Mouse (Mus musculus): ENCODE results near the gene Slc25a13. TPM values are rescaled to one million over a fixed set of nuclear protein-coding genes. Genes with fewer than 3 reads are reported as not detected.
"Not testable (repeated sequence)": the region's sequence is repeated elsewhere in the genome, so short reads cannot be mapped to it uniquely, and the experiment has no call there.

Slc25a13 gene
- polyA plus RNA-seq, 1 experiment from 2014 or later = 32.9 TPM

DNA sequence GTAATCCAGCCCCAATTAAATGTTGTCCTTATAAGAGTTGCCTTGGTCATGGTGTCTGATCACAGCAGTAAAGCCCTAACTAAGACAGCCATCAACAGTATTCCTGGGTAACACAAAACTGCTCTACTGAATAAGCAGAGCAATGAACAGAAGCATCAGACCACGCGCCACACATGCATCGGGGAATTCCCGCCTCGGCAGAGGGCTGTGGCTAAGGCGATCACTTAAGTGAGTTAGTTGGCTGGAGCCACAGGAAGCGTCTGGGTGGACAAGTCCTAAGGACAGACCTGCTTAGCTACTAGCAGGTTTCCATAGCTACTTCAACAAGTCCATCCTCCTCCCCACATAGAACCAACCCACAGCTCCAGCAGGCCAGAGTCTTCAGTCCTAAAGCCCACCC is 6.3 kb downstream of the Slc25a13 start:
- H3K4me3 ChIP-seq (ENCODE audit: low read depth, low read length) = no peak overlapping the region
- DNase-seq (ENCODE audit: low spot score) = no peak
- no peak overlapping the region for H3K4me2 ChIP-seq (ENCODE audit: low read depth)
- no peak overlapping the region for H3K27ac ChIP-seq (ENCODE audit: low read depth, low read length)
- no peaks in the 10 kb centered on the region for H3K4me1 ChIP-seq (ENCODE audit: control insufficient read depth, insufficient read depth, low read length)
- H3K27me3 ChIP-seq (ENCODE audit: control insufficient read depth, insufficient read depth, low read length) = no peaks in the 10 kb centered on the region
- no peak overlapping the region for H3K9ac ChIP-seq (ENCODE audit: low read length)
- WGBS = 97% methylated on average over 7 of the region's 7 CpGs
- H3K9me3 ChIP-seq (ENCODE audit: control insufficient read depth, low read length) = no peaks in the 10 kb centered on the region
- ATAC-seq (ENCODE audit: insufficient read depth, low FRiP score, low TSS enrichment) = no peak
- no peaks in the 10 kb centered on the region for H3K36me3 ChIP-seq (ENCODE audit: control insufficient read depth, insufficient read depth, low read length)

GRCm38 (mm10) chr6:6208351-6209059 is 8.5 kb downstream of the Slc25a13 start:
- H3K4me3 ChIP-seq (ENCODE audit: low read depth, low read length) = no peak overlapping the region
- H3K4me1 ChIP-seq (ENCODE audit: control insufficient read depth, insufficient read depth, low read length) = no peaks in the 10 kb centered on the region
- H3K27me3 ChIP-seq (ENCODE audit: control insufficient read depth, insufficient read depth, low read length) = no peaks in the 10 kb centered on the region
- no peak overlapping the region for H3K4me2 ChIP-seq (ENCODE audit: low read depth)
- H3K9me3 ChIP-seq (ENCODE audit: control insufficient read depth, low read length) = no peaks in the 10 kb centered on the region
- 71% methylated on average over 4 of the region's 4 CpGs for WGBS
- H3K27ac ChIP-seq (ENCODE audit: low read depth, low read length) = no peak overlapping the region
- no peak for ATAC-seq (ENCODE audit: insufficient read depth, low FRiP score, low TSS enrichment)
- no peaks in the 10 kb centered on the region for H3K36me3 ChIP-seq (ENCODE audit: control insufficient read depth, insufficient read depth, low read length)
- no peak overlapping the region for H3K9ac ChIP-seq (ENCODE audit: low read length)
- no peak for DNase-seq (ENCODE audit: low spot score)

DNA sequence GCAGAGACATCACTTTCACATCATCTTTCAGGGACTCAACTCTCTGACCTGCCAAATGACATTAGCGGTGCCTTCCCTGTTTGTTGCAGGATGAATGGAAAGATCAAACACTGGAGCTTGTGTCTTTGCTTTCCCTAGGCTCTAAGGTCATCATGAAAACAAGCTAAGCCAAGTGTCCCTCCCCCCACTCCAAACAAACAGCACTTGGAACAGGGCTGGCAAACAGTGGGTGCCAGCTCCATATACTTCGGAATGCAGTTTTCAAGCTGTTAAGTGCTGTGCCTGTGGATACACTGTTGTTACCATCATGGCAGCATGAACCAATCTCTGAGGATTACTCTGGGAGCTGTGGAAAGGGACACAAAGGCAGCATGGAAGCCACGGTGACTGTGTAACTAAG is 9.1 kb downstream of the Slc25a13 start:
- Histone ChIP-seq H3K4me2 (ENCODE audit: low read depth) (no peak overlapping the region), H3K9me3 (ENCODE audit: control insufficient read depth, low read length) (no peaks in the 10 kb centered on the region), H3K36me3 (ENCODE audit: control insufficient read depth, insufficient read depth, low read length) (no peaks in the 10 kb centered on the region), H3K27ac (ENCODE audit: low read depth, low read length) (no peak overlapping the region), H3K9ac (ENCODE audit: low read length) (no peak overlapping the region), H3K4me1 (ENCODE audit: control insufficient read depth, insufficient read depth, low read length) (no peaks in the 10 kb centered on the region), H3K4me3 (ENCODE audit: low read depth, low read length) (no peak overlapping the region), H3K27me3 (ENCODE audit: control insufficient read depth, insufficient read depth, low read length) (no peaks in the 10 kb centered on the region)
- no peak for DNase-seq (ENCODE audit: low spot score)
- no peak for ATAC-seq (ENCODE audit: insufficient read depth, low FRiP score, low TSS enrichment)
- WGBS = 66% methylated on average over 3 of the region's 3 CpGs

GRCm38 (mm10) chr6:6207395-6207794 is 9.6 kb downstream of the Slc25a13 start:
- H3K9ac ChIP-seq (ENCODE audit: low read length) = no peak overlapping the region
- H3K36me3 ChIP-seq (ENCODE audit: control insufficient read depth, insufficient read depth, low read length) = no peaks in the 10 kb centered on the region

GRCm38 (mm10) chr6:6205599-6206165 is 11.3 kb downstream of the Slc25a13 start:
- WGBS = 91% methylated on average over 3 of the region's 3 CpGs
- H3K4me2 ChIP-seq (ENCODE audit: low read depth) = no peak overlapping the region
- H3K4me1 ChIP-seq (ENCODE audit: control insufficient read depth, insufficient read depth, low read length) = no peaks in the 10 kb centered on the region
- no peak for ATAC-seq (ENCODE audit: insufficient read depth, low FRiP score, low TSS enrichment)
- H3K4me3 ChIP-seq (ENCODE audit: low read depth, low read length) = no peak overlapping the region
- H3K27me3 ChIP-seq (ENCODE audit: control insufficient read depth, insufficient read depth, low read length) = no peaks in the 10 kb centered on the region
- H3K9ac ChIP-seq (ENCODE audit: low read length) = no peak overlapping the region
- H3K36me3 ChIP-seq (ENCODE audit: control insufficient read depth, insufficient read depth, low read length) = no peaks in the 10 kb centered on the region
- DNase-seq (ENCODE audit: low spot score) = no peak
- no peak overlapping the region for H3K27ac ChIP-seq (ENCODE audit: low read depth, low read length)
- no peaks in the 10 kb centered on the region for H3K9me3 ChIP-seq (ENCODE audit: control insufficient read depth, low read length)

More at GRCm38 (mm10) chr6:6207395-6207794, 9.6 kb downstream of the Slc25a13 start:
- no peaks in the 10 kb centered on the region for H3K27me3 ChIP-seq (ENCODE audit: control insufficient read depth, insufficient read depth, low read length)
- DNase-seq (ENCODE audit: low spot score) (no peak), ATAC-seq (ENCODE audit: insufficient read depth, low FRiP score, low TSS enrichment) (no peak)
- no peaks in the 10 kb centered on the region for H3K4me1 ChIP-seq (ENCODE audit: control insufficient read depth, insufficient read depth, low read length)
- 65% methylated on average over 1 of the region's 1 CpGs for WGBS
- no peaks in the 10 kb centered on the region for H3K9me3 ChIP-seq (ENCODE audit: control insufficient read depth, low read length)
- H3K4me3 ChIP-seq (ENCODE audit: low read depth, low read length) = no peak overlapping the region
- no peak overlapping the region for H3K27ac ChIP-seq (ENCODE audit: low read depth, low read length)
- H3K4me2 ChIP-seq (ENCODE audit: low read depth) = no peak overlapping the region

- Histone ChIP-seq H3K27me3 (ENCODE audit: control insufficient read depth, insufficient read depth, low read length) (no peaks in the 10 kb centered on the region), H3K36me3 (ENCODE audit: control insufficient read depth, insufficient read depth, low read length) (no peaks in the 10 kb centered on the region), H3K4me1 (ENCODE audit: control insufficient read depth, insufficient read depth, low read length) (no peaks in the 10 kb centered on the region), H3K4me3 (ENCODE audit: low read depth, low read length) (no peak overlapping the region), H3K9me3 (ENCODE audit: control insufficient read depth, low read length) (no peaks in the 10 kb centered on the region), H3K4me2 (ENCODE audit: low read depth) (no peak overlapping the region), H3K27ac (ENCODE audit: low read depth, low read length) (no peak overlapping the region), H3K9ac (ENCODE audit: low read length) (no peak overlapping the region)
- WGBS = 94% methylated on average over 6 of the region's 6 CpGs
- DNase-seq (ENCODE audit: low spot score) (no peak), ATAC-seq (ENCODE audit: insufficient read depth, low FRiP score, low TSS enrichment) (no peak)
Observed at GRCm38 (mm10) chr6:6202451-6202850, 14.5 kb downstream of the Slc25a13 start.

DNA sequence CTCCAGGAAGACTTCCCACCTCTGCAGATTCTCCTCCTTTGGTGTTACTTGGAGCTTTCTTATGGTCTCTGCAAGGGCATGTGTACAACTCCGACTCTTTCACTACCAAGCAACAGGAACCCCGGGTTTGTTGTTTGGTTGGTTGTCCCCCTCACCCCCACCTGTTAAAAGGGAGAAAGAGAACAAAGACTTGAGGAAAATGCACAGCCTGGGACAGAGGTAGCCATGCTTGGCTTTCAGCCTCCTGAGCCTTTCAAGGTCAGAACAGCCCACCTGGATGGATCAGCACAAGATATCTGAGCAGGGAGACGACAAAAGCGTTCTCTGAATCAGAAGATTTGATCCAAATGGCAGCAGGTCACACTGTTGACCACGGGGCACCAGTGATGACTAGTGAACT is 15.0 kb downstream of the Slc25a13 start:
- no peak overlapping the region for H3K9ac ChIP-seq (ENCODE audit: low read length)
- H3K4me2 ChIP-seq (ENCODE audit: low read depth) = no peak overlapping the region
- no peaks in the 10 kb centered on the region for H3K9me3 ChIP-seq (ENCODE audit: control insufficient read depth, low read length)
- no peak overlapping the region for H3K4me3 ChIP-seq (ENCODE audit: low read depth, low read length)
- WGBS = 87% methylated on average over 5 of the region's 5 CpGs
- H3K27me3 ChIP-seq (ENCODE audit: control insufficient read depth, insufficient read depth, low read length) = no peaks in the 10 kb centered on the region
- no peak overlapping the region for H3K27ac ChIP-seq (ENCODE audit: low read depth, low read length)
- DNase-seq (ENCODE audit: low spot score) = no peak
- H3K4me1 ChIP-seq (ENCODE audit: control insufficient read depth, insufficient read depth, low read length) = no peaks in the 10 kb centered on the region
- no peak for ATAC-seq (ENCODE audit: insufficient read depth, low FRiP score, low TSS enrichment)
- H3K36me3 ChIP-seq (ENCODE audit: control insufficient read depth, insufficient read depth, low read length) = no peaks in the 10 kb centered on the region

GRCm38 (mm10) chr6:6199138-6199870 is 17.7 kb downstream of the Slc25a13 start:
- H3K9ac ChIP-seq (ENCODE audit: low read length) = no peak overlapping the region
- no peaks in the 10 kb centered on the region for H3K4me1 ChIP-seq (ENCODE audit: control insufficient read depth, insufficient read depth, low read length)
- H3K36me3 ChIP-seq (ENCODE audit: control insufficient read depth, insufficient read depth, low read length) = no peaks in the 10 kb centered on the region
- H3K4me2 ChIP-seq (ENCODE audit: low read depth) = no peak overlapping the region
- ATAC-seq (ENCODE audit: insufficient read depth, low FRiP score, low TSS enrichment) = no peak
- no peak for DNase-seq (ENCODE audit: low spot score)
- no peaks in the 10 kb centered on the region for H3K27me3 ChIP-seq (ENCODE audit: control insufficient read depth, insufficient read depth, low read length)
- no peak overlapping the region for H3K4me3 ChIP-seq (ENCODE audit: low read depth, low read length)
- 91% methylated on average over 10 of the region's 10 CpGs for WGBS
- no peaks in the 10 kb centered on the region for H3K9me3 ChIP-seq (ENCODE audit: control insufficient read depth, low read length)
- no peak overlapping the region for H3K27ac ChIP-seq (ENCODE audit: low read depth, low read length)

DNA sequence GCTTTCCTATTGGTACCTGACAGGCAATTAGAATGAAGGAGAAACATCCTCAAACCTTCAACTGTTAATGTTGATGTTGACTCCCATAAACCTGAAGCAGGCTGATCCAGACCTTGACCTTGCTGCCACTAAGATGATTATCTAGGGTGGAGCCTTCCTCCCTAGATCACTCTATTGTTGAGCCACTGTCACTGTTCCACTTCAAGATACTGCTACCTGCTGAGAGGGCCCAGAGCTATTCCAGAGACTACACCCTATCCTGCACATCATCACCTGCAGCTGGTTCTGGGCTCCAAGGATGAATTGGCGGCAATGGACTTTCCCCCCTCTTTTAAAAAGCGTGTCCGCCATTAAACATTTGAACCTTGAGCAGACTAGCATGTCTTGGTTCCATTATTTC is 18.9 kb downstream of the Slc25a13 start:
- WGBS = 94% methylated on average over 3 of the region's 3 CpGs
- H3K9me3 ChIP-seq (ENCODE audit: control insufficient read depth, low read length); H3K9ac ChIP-seq (ENCODE audit: low read length); H3K4me3 ChIP-seq (ENCODE audit: low read depth, low read length); H3K36me3 ChIP-seq (ENCODE audit: control insufficient read depth, insufficient read depth, low read length); H3K4me1 ChIP-seq (ENCODE audit: control insufficient read depth, insufficient read depth, low read length); H3K27me3 ChIP-seq (ENCODE audit: control insufficient read depth, insufficient read depth, low read length); H3K4me2 ChIP-seq (ENCODE audit: low read depth); DNase-seq (ENCODE audit: low spot score); ATAC-seq (ENCODE audit: insufficient read depth, low FRiP score, low TSS enrichment); H3K27ac ChIP-seq (ENCODE audit: low read depth, low read length): not testable (repeated sequence)

Data from neural tube, embryonic 11.5 days (tissue).